Mouse (Mus musculus) hindbrain, embryonic 13.5 days (tissue): Measurements from ENCODE around the gene Crim1. TPM values are rescaled to one million over a fixed set of nuclear protein-coding genes. Genes with fewer than 3 reads are reported as not detected.

Experiments used
- microRNA-seq: library from miRNA; unstranded; fragments of <30 nt; microRNA quantifications from one replicate; pipeline ENCODE4, GENCODE M21; 2016
- polyA plus RNA-seq: library from polyadenylated mRNA; unstranded; fragments of >200 nt; fragmentation: Nextera tagmentation; extraction: Ambion mirVana; gene quantifications from 2 replicates; pipeline ENCODE4 v1.2.1, GENCODE M21; 2015

Gene Crim1
- polyA plus RNA-seq, 1 experiment from 2014 or later: 10.4 TPM

Small RNA genes lying within 50 kb of the gene (microRNA-seq; reads per million reads assigned to microRNA genes)
- not detected for gene Gm25069

Other genes with a start within 250 kb of the Crim1 start
- 46.6 and 48.7 TPM in 2 replicates for gene Fez2, start 217.9 kb downstream of the Crim1 start, polyA plus RNA-seq